Mouse (Mus musculus) E14TG2a.4 (cell line): ENCODE results near the gene Mrgprd.
A peak's percentile ranks its signal among the peaks of the same experiment; 100 is the strongest.

Experiments
- H3K27me3 ChIP-seq: 2 replicates; pipeline ENCODE4 v1.6.1; 2014; ENCODE audit warnings: low read length, control low read depth; ENCODE audit not compliant: insufficient read depth
- H3K36me3 ChIP-seq: 2 replicates; pipeline ENCODE4 v1.6.1; 2014; ENCODE audit warnings: low read length, control low read depth; ENCODE audit not compliant: insufficient read depth
- H3K4me1 ChIP-seq: replicated peaks from 2 replicates; pipeline ENCODE4 v1.6.1; 2014; ENCODE audit warnings: low read depth, low read length, control low read depth
- H3K4me3 ChIP-seq: replicated peaks from 2 replicates; pipeline ENCODE4 v1.5.1; 2014; ENCODE audit warnings: mild to moderate bottlenecking, low read length
- H3K9me3 ChIP-seq: 2 replicates; pipeline ENCODE4 v1.6.1; 2014; ENCODE audit warnings: low read length, control low read depth
- CTCF ChIP-seq: conservative IDR thresholded peaks from 2 replicates; pipeline ENCODE4 v1.5.1; 2014; ENCODE audit warnings: low read length
- NANOG ChIP-seq: IDR thresholded peaks from 2 replicates; pipeline ENCODE4 v1.6.1; 2014; ENCODE audit warnings: borderline replicate concordance, low read length, mixed read lengths
- POU5F1 ChIP-seq: IDR thresholded peaks from 2 replicates; pipeline ENCODE4 v1.6.1; 2014; ENCODE audit warnings: low read length, borderline replicate concordance

Gene Mrgprd

GRCm38 (mm10) chr7:145284293-145284692 lies 30.3 kb upstream of the Mrgprd start:
- TF ChIP-seq CTCF: no peak
- no peak for TF ChIP-seq POU5F1
- no peak for TF ChIP-seq NANOG
- H3K36me3 ChIP-seq: peaks cover 25% of the 10 kb centered on the region
- H3K9me3 ChIP-seq: no peaks in the 10 kb centered on the region
- H3K4me3 ChIP-seq: 0 out of 2 replicates have a peak overlapping the region, but pooled peaks have one; percentile 81
- no peaks in the 10 kb centered on the region for H3K27me3 ChIP-seq
- H3K4me1 ChIP-seq: peaks cover 74% of the 10 kb centered on the region

GRCm38 (mm10) chr7:145285476-145285875 lies 29.2 kb upstream of the Mrgprd start:
- H3K27me3 ChIP-seq: no peaks in the 10 kb centered on the region
- TF ChIP-seq POU5F1 (no peak), NANOG (no peak), CTCF (no peak)
- peaks cover 3% of the 10 kb centered on the region; the same call in 1 of the 2 replicates for H3K9me3 ChIP-seq
- no peak overlapping the region for H3K4me3 ChIP-seq
- H3K4me1 ChIP-seq: peaks cover 79% of the 10 kb centered on the region
- peaks cover 14% of the 10 kb centered on the region for H3K36me3 ChIP-seq

- Histone ChIP-seq H3K36me3 (no peaks in the 10 kb centered on the region), H3K27me3 (no peaks in the 10 kb centered on the region; the same call in 1 of the 2 replicates), H3K9me3 (peaks cover 19% of the 10 kb centered on the region), H3K4me1 (peaks cover 62% of the 10 kb centered on the region), H3K4me3 (no peak overlapping the region)
- TF ChIP-seq POU5F1 (no peak), NANOG (no peak), CTCF (no peak)
These were observed 27.2 kb upstream of the Mrgprd start for GRCm38 (mm10) chr7:145287410-145287809.

GRCm38 (mm10) chr7:145289302-145289701 lies 25.3 kb upstream of the Mrgprd start:
- H3K4me3 ChIP-seq: no peak overlapping the region
- TF ChIP-seq NANOG: no peak
- TF ChIP-seq CTCF: peak; percentile 53
- no peaks in the 10 kb centered on the region; the same call in 1 of the 2 replicates for H3K27me3 ChIP-seq
- H3K36me3 ChIP-seq: no peaks in the 10 kb centered on the region
- peaks cover 46% of the 10 kb centered on the region for H3K4me1 ChIP-seq
- H3K9me3 ChIP-seq: peaks cover 19% of the 10 kb centered on the region

- TF ChIP-seq CTCF: no peak
- no peak for TF ChIP-seq POU5F1
- TF ChIP-seq NANOG: no peak
- Histone ChIP-seq H3K9me3 (peaks cover 19% of the 10 kb centered on the region), H3K27me3 (no peaks in the 10 kb centered on the region; the same call in 1 of the 2 replicates), H3K4me1 (peaks cover 23% of the 10 kb centered on the region), H3K4me3 (no peak overlapping the region), H3K36me3 (no peaks in the 10 kb centered on the region)
These were observed 22.8 kb upstream of the Mrgprd start for GRCm38 (mm10) chr7:145291847-145292246.

- Histone ChIP-seq H3K4me1 (peaks cover 14% of the 10 kb centered on the region), H3K4me3 (no peak overlapping the region), H3K27me3 (no peaks in the 10 kb centered on the region; the same call in 1 of the 2 replicates), H3K36me3 (no peaks in the 10 kb centered on the region), H3K9me3 (peaks cover 19% of the 10 kb centered on the region)
- TF ChIP-seq CTCF (no peak), POU5F1 (no peak), NANOG (no peak)
These were observed 21.9 kb upstream of the Mrgprd start for GRCm38 (mm10) chr7:145292726-145293125.

- TF ChIP-seq CTCF: peak; percentile 51
- TF ChIP-seq POU5F1: no peak
- no peaks in the 10 kb centered on the region for H3K36me3 ChIP-seq
- H3K27me3 ChIP-seq: no peaks in the 10 kb centered on the region; the same call in 1 of the 2 replicates
- no peak overlapping the region for H3K4me3 ChIP-seq
- peaks cover 19% of the 10 kb centered on the region for H3K9me3 ChIP-seq
- peaks cover 10% of the 10 kb centered on the region for H3K4me1 ChIP-seq
These were observed 20.8 kb upstream of the Mrgprd start for GRCm38 (mm10) chr7:145293859-145294258.

GRCm38 (mm10) chr7:145298666-145299490 lies 15.8 kb upstream of the Mrgprd start:
- no peak overlapping the region for H3K4me3 ChIP-seq
- H3K36me3 ChIP-seq: no peaks in the 10 kb centered on the region
- H3K27me3 ChIP-seq: no peaks in the 10 kb centered on the region
- peaks cover 32% of the 10 kb centered on the region for H3K4me1 ChIP-seq
- TF ChIP-seq NANOG: no peak
- no peak for TF ChIP-seq CTCF
- no peak for TF ChIP-seq POU5F1
- H3K9me3 ChIP-seq: no peaks in the 10 kb centered on the region
